Mouse (Mus musculus) lung, adult 18-20 months (tissue): Measurements from ENCODE around the gene Memo1.
"Not testable (repeated sequence)": the region's sequence is repeated elsewhere in the genome, so short reads cannot be mapped to it uniquely, and the experiment has no call there.

Source experiments
- DNase-seq, 2 experiments: peaks; one replicate each; pipeline ENCODE4 v3.0.0; 2022; ENCODE audit warnings: mixed read lengths in 2 of 2

The Memo1 gene

DNA sequence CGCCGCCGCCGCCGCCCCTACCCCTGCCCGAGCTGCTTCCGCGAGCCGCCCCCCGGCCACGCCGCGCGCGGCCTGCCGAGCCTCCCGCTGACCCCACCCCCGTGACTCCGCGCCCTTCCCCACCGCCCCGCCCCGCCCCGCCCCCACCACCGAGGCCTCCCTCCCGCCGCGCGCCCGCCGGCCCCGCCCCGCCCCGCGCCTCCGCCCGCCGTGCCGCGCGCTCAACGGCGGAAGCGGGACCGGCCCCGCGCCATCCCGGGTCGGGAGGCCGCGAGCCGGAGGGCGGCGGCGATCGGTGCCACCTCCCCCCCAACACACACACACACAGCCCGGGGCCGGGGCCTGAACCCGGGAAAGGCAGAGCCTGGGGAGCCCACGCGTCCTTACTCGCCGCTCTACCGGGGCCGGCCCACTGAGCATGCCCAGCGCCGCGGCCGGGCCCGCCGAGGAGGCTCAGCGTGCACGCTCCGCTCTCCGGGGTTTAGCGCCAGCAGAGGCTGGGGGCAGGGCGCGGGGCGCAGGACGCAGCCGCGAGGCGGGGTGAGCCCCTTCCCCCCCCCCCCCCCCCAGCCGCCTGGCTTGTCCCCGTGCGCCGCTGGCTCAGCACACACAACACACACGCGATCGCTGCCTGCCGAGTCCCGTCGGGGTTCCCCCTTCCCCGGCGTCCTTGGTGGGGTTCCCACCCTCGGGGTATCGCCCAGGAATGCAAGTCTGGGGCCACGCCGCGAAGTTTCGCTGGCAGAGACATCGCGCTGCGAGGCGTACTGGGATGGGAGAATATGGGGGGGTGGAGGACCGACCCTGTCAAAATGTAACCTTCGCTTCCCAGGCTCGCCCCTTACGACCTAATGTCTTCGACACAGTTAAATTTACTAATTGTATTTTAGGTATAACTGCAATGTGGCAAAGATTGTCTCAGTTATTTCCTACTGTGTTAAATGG is at the start of gene Memo1:
TSS of gene Memo1 (minus strand) at position 496 of the 945 bp plus-strand sequence.
- DNase-seq = peak; percentile 80 to 83

DNA sequence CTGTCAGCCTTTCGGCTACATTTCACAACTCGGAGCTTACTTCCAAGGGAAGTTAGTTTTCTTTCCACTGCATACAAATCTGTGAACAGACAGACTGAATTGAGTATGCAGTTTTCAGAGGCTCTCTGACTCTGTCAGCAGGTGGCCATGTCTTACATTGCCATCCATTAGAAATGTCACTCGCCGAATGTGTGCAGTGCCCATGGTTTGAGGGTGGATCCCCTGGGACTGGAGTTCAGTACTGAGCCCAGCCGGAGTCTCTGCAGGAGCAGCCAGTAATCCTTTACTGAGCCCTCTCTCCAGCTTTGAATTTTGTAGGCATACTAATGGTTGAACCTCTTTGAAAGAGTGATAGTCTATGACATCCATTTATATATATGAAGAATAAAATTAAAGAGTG is 45.8 kb upstream of the Memo1 start:
- DNase-seq = no peak

GRCm38 (mm10) chr17:74338937-74339804 is 43.9 kb upstream of the Memo1 start, which contains the start of gene Spast:
Spast (plus strand) TSS chr17:74338987.
- DNase-seq = peak; percentile 78 to 81

- DNase-seq = peak; percentile 94 to 96
Measured at GRCm38 (mm10) chr17:74338225-74338931, 43.1 kb upstream of the Memo1 start.

DNA sequence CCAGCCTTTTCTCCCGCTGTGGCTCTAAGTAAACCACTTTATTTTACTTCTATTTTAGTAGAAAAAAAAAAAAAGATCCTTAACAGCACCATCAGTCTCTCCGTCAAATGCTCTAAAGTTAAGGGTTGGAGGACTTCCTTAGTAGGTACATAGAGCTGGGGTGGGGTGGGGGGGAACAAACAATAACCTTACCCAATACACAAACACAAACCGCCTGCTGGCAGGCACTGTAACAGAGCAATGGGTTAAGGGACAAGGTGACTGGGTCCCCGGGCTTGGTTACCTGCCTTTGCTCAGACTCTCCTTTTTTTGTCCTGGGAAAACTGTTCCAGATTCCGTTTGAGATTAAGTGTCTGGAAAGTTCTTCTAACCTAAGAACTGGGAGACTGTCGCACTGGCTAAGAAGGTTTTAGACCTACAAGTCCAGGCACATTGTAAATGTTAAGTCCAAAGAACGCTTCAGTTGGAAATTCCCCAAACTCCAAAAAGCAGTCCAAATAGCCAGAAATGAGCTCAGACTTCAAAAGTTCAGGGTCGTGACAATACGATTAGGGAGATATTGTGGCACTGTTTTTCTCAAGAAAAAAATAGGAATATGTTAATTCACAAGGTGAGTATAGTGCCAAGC is 35.8 kb upstream of the Memo1 start:
- no peak for DNase-seq

DNA sequence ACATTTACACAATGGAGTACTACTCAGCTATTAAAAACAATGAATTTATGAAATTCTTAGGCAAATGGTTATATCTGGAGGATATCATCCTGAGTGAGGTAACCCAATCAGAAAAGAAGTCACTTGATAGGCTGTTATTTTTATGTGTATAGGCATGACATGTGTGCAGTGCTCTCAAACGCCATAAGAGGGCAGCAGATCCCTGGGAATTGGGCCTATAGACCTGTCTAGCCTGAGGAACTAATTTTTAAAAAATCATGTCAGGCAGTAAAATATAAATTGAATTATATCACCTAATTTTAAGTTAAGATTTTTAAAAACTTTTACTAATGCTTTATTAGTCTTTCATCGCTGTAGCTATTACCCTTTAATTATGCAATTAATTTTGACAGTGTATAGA is 32.8 kb upstream of the Memo1 start:
- peak; percentile 21 to 31 for DNase-seq

DNA sequence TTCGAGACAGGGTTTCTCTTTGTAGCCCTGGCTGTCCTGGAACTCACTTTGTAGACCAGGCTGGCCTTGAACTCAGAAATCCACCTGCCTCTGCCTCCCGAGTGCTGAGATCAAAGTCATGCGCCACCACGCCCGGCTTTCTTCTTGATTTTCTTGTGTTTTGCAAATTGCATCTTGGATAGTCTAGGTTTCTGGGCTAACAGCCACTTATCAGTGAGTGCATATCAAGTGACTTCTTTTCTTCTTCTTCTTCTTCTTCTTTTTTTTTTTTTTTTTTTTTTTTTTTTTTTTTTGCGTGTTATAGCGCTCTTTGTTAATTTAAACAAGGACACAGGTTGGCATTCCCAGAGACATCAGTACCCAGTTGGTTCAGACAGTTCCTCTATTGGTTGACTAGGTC is 31.9 kb upstream of the Memo1 start:
- not testable (repeated sequence) for DNase-seq

- no peak for DNase-seq
Measured at GRCm38 (mm10) chr17:74323844-74324243, 28.5 kb upstream of the Memo1 start, which contains the start of gene Dpy30. Dpy30 (minus strand) TSS chr17:74323944.

DNA sequence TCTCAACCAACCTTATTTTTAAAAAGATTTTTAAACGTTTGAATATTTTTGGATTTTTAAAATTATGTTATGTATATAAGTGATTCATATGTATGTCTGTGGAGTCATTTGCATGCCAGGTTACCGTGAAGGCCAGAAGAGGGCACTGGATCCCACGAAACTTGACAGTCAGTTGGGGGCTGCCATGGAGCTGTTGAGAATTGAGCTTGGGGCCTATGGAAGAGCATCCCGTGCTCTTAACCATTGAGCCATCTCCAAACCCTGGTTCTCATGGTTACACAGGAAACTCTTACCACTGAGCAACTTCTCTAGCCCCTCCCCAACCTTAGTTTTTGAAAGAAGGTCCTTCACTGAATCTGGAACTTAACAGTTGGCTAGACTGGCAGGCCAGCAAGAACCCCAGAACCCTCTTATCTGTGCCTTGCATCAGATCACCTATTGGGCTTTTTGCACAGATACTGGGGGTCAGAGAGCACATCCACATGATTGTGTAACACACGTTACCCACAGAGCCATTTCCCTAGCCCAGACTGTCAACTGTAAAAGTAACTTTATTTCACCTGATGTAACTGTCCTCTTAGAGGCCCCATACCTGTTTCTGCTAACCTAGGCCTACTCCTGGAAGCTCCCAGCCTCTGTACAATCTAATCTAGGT is 27.2 kb upstream of the Memo1 start:
- DNase-seq = no peak

- no peak for DNase-seq
Measured at GRCm38 (mm10) chr17:74318721-74319120, 23.4 kb upstream of the Memo1 start.

DNA sequence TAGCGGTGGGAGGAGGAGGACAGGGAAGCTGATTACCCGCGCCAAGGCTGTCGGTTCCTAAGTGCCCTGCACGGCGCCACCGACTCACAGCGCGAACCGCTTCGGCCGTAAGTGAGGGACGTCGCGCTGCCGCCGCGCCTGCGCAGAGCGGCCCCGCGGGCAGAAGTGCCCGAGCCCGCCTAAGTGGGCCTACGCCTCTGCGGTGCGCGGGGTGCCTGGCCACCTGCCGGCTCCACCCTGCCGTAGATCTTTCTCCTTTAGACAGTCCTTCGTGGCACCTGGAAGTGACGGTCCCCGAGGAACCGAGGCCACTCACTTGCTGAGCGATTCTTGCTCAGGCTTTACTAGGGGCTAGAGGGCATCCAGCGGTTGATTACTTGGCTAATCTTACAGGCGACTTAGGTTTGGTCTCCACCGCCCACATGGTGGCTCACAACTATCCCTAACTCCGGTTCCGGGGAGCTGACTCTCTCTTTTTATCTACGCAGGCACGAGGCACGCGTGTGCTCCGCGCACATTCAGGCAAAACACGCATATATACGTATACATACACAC is 21.1 kb upstream of the Memo1 start:
- peak; percentile 88 to 91 for DNase-seq

- no peak for DNase-seq
Measured at GRCm38 (mm10) chr17:74315445-74316308, 20.4 kb upstream of the Memo1 start.

GRCm38 (mm10) chr17:74306021-74306420 is 10.7 kb upstream of the Memo1 start:
- no peak for DNase-seq

GRCm38 (mm10) chr17:74305616-74306015 is 10.3 kb upstream of the Memo1 start:
- no peak for DNase-seq

GRCm38 (mm10) chr17:74304060-74304459 is 8.7 kb upstream of the Memo1 start:
- no peak for DNase-seq

DNA sequence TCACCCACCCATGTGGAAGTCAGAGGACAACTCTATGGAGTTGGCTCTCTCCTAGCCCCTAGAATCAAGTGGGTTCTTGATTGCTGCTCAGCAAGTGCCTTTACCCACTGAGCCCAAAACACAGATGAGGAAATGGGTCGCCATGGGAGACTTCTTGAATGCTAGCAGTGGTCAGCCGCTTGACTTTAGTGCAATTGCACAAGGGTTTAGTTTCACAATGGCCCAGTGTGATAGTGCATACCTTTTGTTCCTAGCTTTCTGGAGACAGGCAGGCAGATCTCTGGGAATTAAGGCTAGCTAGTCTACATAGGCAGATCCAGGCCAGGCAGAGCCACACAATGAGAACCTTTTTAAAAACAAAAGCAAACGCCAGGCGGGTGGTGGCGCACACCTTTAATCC is 4.8 kb upstream of the Memo1 start:
- peak in 1 of 2 experiments; percentile 36 for DNase-seq

DNA sequence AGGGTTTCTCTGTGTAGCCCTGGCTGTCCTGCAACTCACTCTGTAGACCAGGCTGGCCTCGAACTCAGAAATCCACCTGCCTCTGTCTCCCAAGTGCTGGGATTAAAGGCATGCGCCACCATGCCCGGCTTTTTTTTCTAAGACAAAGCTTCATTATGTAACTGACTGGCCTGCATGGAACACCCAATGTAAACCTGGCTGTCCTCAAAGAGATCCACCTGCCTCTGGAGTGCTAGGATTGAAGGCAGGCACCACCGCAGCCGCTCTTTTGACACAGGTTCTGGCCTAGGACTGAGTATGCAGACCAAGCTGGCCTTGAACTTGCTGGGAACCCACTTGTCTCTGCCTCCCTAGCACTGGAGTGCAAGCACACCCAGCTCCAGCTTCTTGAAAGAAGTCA is 1.7 kb upstream of the Memo1 start:
- not testable (repeated sequence) for DNase-seq

- DNase-seq = peak; percentile 33 to 53
Measured at GRCm38 (mm10) chr17:74296076-74296823, 929 bp upstream of the Memo1 start.

DNA sequence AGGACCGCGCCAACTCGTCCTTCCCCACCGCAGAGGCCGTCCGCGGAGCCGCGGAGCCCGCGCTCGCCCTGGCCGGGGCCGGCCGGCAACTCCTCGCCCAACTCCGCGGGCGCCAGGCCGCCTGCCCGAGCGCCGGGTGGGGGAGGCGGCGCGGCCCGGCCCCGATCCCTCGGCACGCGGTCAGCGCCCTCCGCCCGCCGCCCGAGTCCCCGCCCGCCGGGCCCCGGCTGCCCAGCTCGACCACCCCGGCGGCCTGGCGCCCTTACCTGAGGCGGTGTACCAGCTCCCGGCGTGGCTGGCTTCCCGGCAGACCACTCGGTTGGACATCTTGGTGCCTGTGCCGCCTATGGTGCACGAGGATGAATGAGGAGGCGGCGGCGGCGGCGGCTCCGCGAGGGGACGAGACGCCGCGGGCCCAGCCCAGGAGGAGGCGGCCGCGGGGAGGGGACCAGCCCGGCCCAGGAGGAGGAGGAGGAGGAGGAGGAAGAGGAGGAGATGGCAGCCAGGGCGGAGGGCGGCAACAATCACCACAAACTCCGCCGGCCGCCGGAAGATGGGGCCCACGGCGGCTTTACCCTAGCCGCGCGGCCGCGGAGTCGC is 795 bp downstream of the Memo1 start:
- DNase-seq = peak; percentile 91
